Mouse (Mus musculus) kidney, adult 2 months (tissue): ENCODE results near the gene L3mbtl4.

ENCODE experiments used
- CTCF ChIP-seq: fragments of 200-500 bp; conservative IDR thresholded peaks from 2 replicates; pipeline ENCODE4 v1.5.1; 2011; ENCODE audit warnings: low read depth, mild to moderate bottlenecking, control low read depth, low read length, moderate library complexity, mixed read lengths; ENCODE audit not compliant: insufficient read depth, insufficient read length
- POLR2A ChIP-seq: fragments of 200-500 bp; IDR thresholded peaks from one replicate; pipeline ENCODE4 v1.6.1; 2011; ENCODE audit warnings: low read depth, low read length, control low read depth

DNA sequence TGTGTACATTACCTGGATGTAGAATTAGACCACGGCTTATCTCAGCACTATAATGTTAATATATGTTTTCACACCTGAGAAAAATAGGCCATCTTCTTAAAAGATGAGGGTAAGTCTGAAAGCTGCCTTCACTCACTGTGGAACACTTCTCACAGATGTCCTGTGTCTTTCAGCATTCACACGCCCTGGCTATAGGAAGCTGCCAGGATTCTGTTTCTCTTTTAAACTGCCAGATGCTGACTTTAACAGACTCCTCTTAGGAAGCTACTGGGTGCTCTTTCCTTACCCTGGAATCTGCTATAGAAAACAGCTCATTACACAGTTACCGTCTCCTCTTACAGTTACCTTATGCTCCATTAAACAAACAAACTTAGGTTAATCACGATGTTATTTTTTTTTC is 43.1 kb upstream of the L3mbtl4 start:
- no peak for TF ChIP-seq CTCF
- TF ChIP-seq POLR2A, result no peak
